Mouse (Mus musculus): ENCODE measurements around the gene Vwa5a. TPM values are rescaled to one million over a fixed set of nuclear protein-coding genes. Genes with fewer than 3 reads are reported as not detected.

The Vwa5a gene
- polyA plus RNA-seq (2012; rRNA removed), result 8.2 and 9.3 TPM in 2 replicates

DNA sequence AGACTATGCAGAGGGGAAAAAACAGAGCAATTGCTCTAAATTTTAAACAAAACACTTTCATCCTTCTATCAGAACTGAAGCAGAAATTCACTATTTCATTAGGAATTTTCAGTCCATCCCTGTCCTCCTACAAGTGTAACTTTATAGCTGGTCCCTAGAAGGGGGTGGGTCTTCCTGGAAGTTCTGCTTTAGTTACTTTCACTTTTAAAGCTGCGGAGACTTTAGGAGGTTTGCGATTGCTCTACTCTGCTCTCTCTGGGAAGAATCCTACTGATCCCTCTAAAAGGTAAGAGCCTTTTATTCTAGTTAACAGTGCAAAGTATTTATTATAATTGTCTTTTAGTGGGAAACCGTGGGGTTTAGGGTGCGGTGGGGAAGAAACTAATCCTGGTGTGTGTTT is at the start of gene Vwa5a:
Vwa5a (plus strand) TSS at position 167 of the 400 bp plus-strand sequence.
- H3K4me1 ChIP-seq (ENCODE audit: control insufficient read depth, insufficient read depth, low read length), result no peaks in the 10 kb centered on the region
- no peak within 1 kb of the TSS for H3K27ac ChIP-seq (ENCODE audit: insufficient read depth, low read length)
- H3K4me3 ChIP-seq (ENCODE audit: insufficient read depth, low read length), result peak within 1 kb of the TSS; percentile 37
- TF ChIP-seq POLR2A (IDR thresholded peaks at IDR 0.05; ENCODE audit: extremely low read depth, insufficient read depth, low read length) (no peak), CTCF (IDR thresholded peaks at IDR 0.05; ENCODE audit: extremely low read depth, insufficient read depth, low read length) (no peak)

DNA sequence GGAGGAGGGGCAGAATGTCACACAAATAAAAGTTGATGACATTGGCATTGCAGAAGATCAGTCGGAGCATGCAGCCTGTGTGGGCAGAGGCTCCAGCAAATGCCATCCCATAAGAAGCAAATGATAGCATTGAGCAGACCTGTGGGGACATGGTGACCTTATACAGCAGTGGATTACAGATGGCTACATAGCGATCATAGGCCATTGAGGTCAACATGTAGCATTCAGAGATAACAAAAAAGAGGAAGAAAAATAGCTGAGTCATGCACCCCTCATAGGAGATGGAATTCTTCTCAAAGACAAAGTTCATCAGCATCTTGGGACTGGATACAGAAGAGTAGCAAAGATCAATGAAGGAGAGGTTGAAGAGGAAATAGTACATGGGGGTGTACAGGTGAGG is 45.2 kb upstream of the Vwa5a start:
- H3K4me1 ChIP-seq (ENCODE audit: control insufficient read depth, insufficient read depth, low read length), result no peaks in the 10 kb centered on the region
- no peak for TF ChIP-seq POLR2A (IDR thresholded peaks at IDR 0.05; ENCODE audit: extremely low read depth, insufficient read depth, low read length)
- no peak overlapping the region for H3K27ac ChIP-seq (ENCODE audit: insufficient read depth, low read length)
- no peak overlapping the region for H3K4me3 ChIP-seq (ENCODE audit: insufficient read depth, low read length)

- Histone ChIP-seq H3K27ac (ENCODE audit: insufficient read depth, low read length) (no peak within 1 kb of the TSS), H3K4me3 (ENCODE audit: insufficient read depth, low read length) (no peak within 1 kb of the TSS), H3K4me1 (ENCODE audit: control insufficient read depth, insufficient read depth, low read length) (no peaks in the 10 kb centered on the region)
- TF ChIP-seq POLR2A (IDR thresholded peaks at IDR 0.05; ENCODE audit: extremely low read depth, insufficient read depth, low read length), result no peak
- no peak for TF ChIP-seq CTCF (IDR thresholded peaks at IDR 0.05; ENCODE audit: extremely low read depth, insufficient read depth, low read length)
These were observed 43.6 kb upstream of the Vwa5a start, which contains the start of gene Olfr918 for GRCm38 (mm10) chr9:38674501-38674900. Olfr918 (minus strand) TSS chr9:38674601.

GRCm38 (mm10) chr9:38718927-38719441 is 916 bp downstream of the Vwa5a start:
- no peak overlapping the region for H3K27ac ChIP-seq (ENCODE audit: insufficient read depth, low read length)
- no peaks in the 10 kb centered on the region for H3K4me1 ChIP-seq (ENCODE audit: control insufficient read depth, insufficient read depth, low read length)
- H3K4me3 ChIP-seq (ENCODE audit: insufficient read depth, low read length), result peak overlapping the region; percentile 37
- TF ChIP-seq POLR2A (IDR thresholded peaks at IDR 0.05; ENCODE audit: extremely low read depth, insufficient read depth, low read length), result no peak

GRCm38 (mm10) chr9:38724044-38724443 is 6.0 kb downstream of the Vwa5a start:
- Histone ChIP-seq H3K27ac (ENCODE audit: insufficient read depth, low read length) (no peak overlapping the region), H3K4me1 (ENCODE audit: control insufficient read depth, insufficient read depth, low read length) (no peaks in the 10 kb centered on the region), H3K4me3 (ENCODE audit: insufficient read depth, low read length) (no peak overlapping the region)
- TF ChIP-seq POLR2A (IDR thresholded peaks at IDR 0.05; ENCODE audit: extremely low read depth, insufficient read depth, low read length), result no peak
- no peak for TF ChIP-seq CTCF (IDR thresholded peaks at IDR 0.05; ENCODE audit: extremely low read depth, insufficient read depth, low read length)

GRCm38 (mm10) chr9:38728218-38728617 is 10.2 kb downstream of the Vwa5a start:
- Histone ChIP-seq H3K4me1 (ENCODE audit: control insufficient read depth, insufficient read depth, low read length) (no peaks in the 10 kb centered on the region), H3K4me3 (ENCODE audit: insufficient read depth, low read length) (no peak overlapping the region), H3K27ac (ENCODE audit: insufficient read depth, low read length) (no peak overlapping the region)
- TF ChIP-seq CTCF (IDR thresholded peaks at IDR 0.05; ENCODE audit: extremely low read depth, insufficient read depth, low read length) (no peak), POLR2A (IDR thresholded peaks at IDR 0.05; ENCODE audit: extremely low read depth, insufficient read depth, low read length) (no peak)

- TF ChIP-seq CTCF (IDR thresholded peaks at IDR 0.05; ENCODE audit: extremely low read depth, insufficient read depth, low read length) (no peak), POLR2A (IDR thresholded peaks at IDR 0.05; ENCODE audit: extremely low read depth, insufficient read depth, low read length) (no peak)
- Histone ChIP-seq H3K27ac (ENCODE audit: insufficient read depth, low read length) (no peak overlapping the region), H3K4me3 (ENCODE audit: insufficient read depth, low read length) (no peak overlapping the region), H3K4me1 (ENCODE audit: control insufficient read depth, insufficient read depth, low read length) (no peaks in the 10 kb centered on the region)
These were observed 23.3 kb downstream of the Vwa5a start for GRCm38 (mm10) chr9:38741408-38741807.

DNA sequence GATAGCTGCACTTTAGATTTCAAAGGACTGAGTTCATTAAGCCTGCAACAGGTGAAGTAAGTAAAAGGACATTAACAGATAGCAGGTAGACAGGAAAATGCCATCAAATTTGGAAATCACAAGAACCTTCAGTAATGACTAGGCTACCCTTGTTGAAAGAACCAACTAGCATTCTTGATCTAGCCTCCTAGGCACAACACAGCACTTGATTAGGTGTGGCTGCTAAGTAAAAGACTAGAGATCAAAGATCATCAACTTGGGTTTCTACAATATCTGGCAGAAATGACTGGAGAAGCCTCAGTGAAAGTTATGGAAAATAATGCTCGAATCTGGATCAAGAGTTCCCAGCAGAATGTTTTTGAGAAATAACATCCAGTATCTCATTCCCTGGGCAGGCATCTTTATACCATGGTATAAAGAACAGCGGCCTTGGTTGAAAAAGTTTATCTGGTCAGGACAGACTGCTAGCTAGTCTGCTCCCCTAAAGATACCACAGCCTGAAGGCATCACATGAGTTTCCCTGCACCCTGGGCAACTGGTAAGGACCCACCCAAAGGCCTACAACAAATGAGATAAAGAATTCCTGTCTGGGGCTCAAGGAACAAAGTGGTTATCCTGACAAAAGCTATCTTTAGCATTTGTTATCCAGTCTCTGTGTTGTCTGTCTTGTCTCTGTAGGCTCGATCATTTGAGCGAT is 26.7 kb downstream of the Vwa5a start:
- TF ChIP-seq CTCF (IDR thresholded peaks at IDR 0.05; ENCODE audit: extremely low read depth, insufficient read depth, low read length) (no peak), POLR2A (IDR thresholded peaks at IDR 0.05; ENCODE audit: extremely low read depth, insufficient read depth, low read length) (no peak)
- no peaks in the 10 kb centered on the region for H3K4me1 ChIP-seq (ENCODE audit: control insufficient read depth, insufficient read depth, low read length)
- H3K4me3 ChIP-seq (ENCODE audit: insufficient read depth, low read length), result no peak overlapping the region
- no peak overlapping the region for H3K27ac ChIP-seq (ENCODE audit: insufficient read depth, low read length)

- TF ChIP-seq POLR2A (IDR thresholded peaks at IDR 0.05; ENCODE audit: extremely low read depth, insufficient read depth, low read length) (no peak), CTCF (IDR thresholded peaks at IDR 0.05; ENCODE audit: extremely low read depth, insufficient read depth, low read length) (no peak)
- Histone ChIP-seq H3K4me3 (ENCODE audit: insufficient read depth, low read length) (no peak within 1 kb of the TSS), H3K4me1 (ENCODE audit: control insufficient read depth, insufficient read depth, low read length) (no peaks in the 10 kb centered on the region)
These were observed 33.9 kb downstream of the Vwa5a start, which contains the start of gene Olfr920 for GRCm38 (mm10) chr9:38751999-38752398. Olfr920 (plus strand) TSS chr9:38752299.

GRCm38 (mm10) chr9:38772768-38773167 is 54.7 kb downstream of the Vwa5a start, which contains the start of gene Olfr921:
Olfr921 (plus strand) TSS chr9:38773068.
- Histone ChIP-seq H3K4me1 (ENCODE audit: control insufficient read depth, insufficient read depth, low read length) (no peaks in the 10 kb centered on the region), H3K4me3 (ENCODE audit: insufficient read depth, low read length) (no peak within 1 kb of the TSS), H3K27ac (ENCODE audit: insufficient read depth, low read length) (no peak within 1 kb of the TSS)
- no peak for TF ChIP-seq POLR2A (IDR thresholded peaks at IDR 0.05; ENCODE audit: extremely low read depth, insufficient read depth, low read length)

More at GRCm38 (mm10) chr9:38751999-38752398, 33.9 kb downstream of the Vwa5a start, which contains the start of gene Olfr920:
- H3K27ac ChIP-seq (ENCODE audit: insufficient read depth, low read length), result no peak within 1 kb of the TSS

Data from cortical plate, adult 2 months (tissue).